In genomic region chr4:135946659-135947301, GRCm38 (mm10) we compare ENCODE assay signal across 8 mouse cellular contexts. TPM values are rescaled to one million over a fixed set of nuclear protein-coding genes. Genes with fewer than 3 reads are reported as not detected.
DNase-seq lines count a peak whose midpoint lies in the region; ATAC-seq lines count a peak whose summit lies in the region.

No protein-coding gene starts in this region.

- peak overlapping the region; percentile 84 for H3K4me3 ChIP-seq in embryonic facial prominence, embryonic 14.5 days (ENCODE audit: low read depth, low read length)
- H3K4me3 ChIP-seq in intestine, embryonic 16.5 days (ENCODE audit: low read length), result peak overlapping the region; percentile 84
- H3K4me3 ChIP-seq in midbrain, embryonic 15.5 days, result peak overlapping the region; percentile 80

- H3K9me3 ChIP-seq in embryonic facial prominence, embryonic 14.5 days (ENCODE audit: control insufficient read depth, low read length), result no peaks in the 10 kb centered on the region
- peaks cover 3% of the 10 kb centered on the region; the same call in 1 of the 2 replicates for H3K9me3 ChIP-seq in intestine, embryonic 16.5 days (ENCODE audit: control insufficient read depth, low read length)
- H3K9me3 ChIP-seq in midbrain, embryonic 15.5 days, result no peaks in the 10 kb centered on the region

- ATAC-seq in cerebellum, adult (ENCODE audit: insufficient number of reproducible peaks, low FRiP score, low TSS enrichment), result no peak
- peak; percentile 12 for ATAC-seq in embryonic facial prominence, embryonic 14.5 days (ENCODE audit: low read depth)
- peak; percentile 23 for ATAC-seq in intestine, embryonic 16.5 days
- peak; percentile 35 for ATAC-seq in midbrain, embryonic 15.5 days (replicated peaks)

- peaks cover 11% of the 10 kb centered on the region for H3K36me3 ChIP-seq in embryonic facial prominence, embryonic 14.5 days (ENCODE audit: control insufficient read depth, insufficient read depth, low read length)
- peaks cover 7% of the 10 kb centered on the region; the same call in 1 of the 2 replicates for H3K36me3 ChIP-seq in intestine, embryonic 16.5 days (ENCODE audit: control insufficient read depth, insufficient read depth, low read length)
- H3K36me3 ChIP-seq in midbrain, embryonic 15.5 days (replicated peaks), result 0 out of 2 replicates have a peak, but pooled peaks cover 1% of the 10 kb centered on the region

- 1% methylated on average over 27 of the region's 28 CpGs for WGBS in embryonic facial prominence, embryonic 14.5 days
- under 1% methylated on average over 28 of the region's 28 CpGs for WGBS in intestine, embryonic 16.5 days
- WGBS in midbrain, embryonic 15.5 days, result 3% methylated on average over 28 of the region's 28 CpGs

- peak overlapping the region; percentile 80 for H3K4me2 ChIP-seq in embryonic facial prominence, embryonic 14.5 days (ENCODE audit: low read depth, low read length)
- H3K4me2 ChIP-seq in intestine, embryonic 16.5 days (ENCODE audit: low read depth, low read length), result peak overlapping the region; percentile 78
- peak overlapping the region; percentile 82 for H3K4me2 ChIP-seq in midbrain, embryonic 15.5 days

- peak overlapping the region; percentile 78 for H3K9ac ChIP-seq in embryonic facial prominence, embryonic 14.5 days (ENCODE audit: low read depth, low read length)
- H3K9ac ChIP-seq in intestine, embryonic 16.5 days (ENCODE audit: low read depth, low read length), result peak overlapping the region; percentile 85
- H3K9ac ChIP-seq in midbrain, embryonic 15.5 days, result peak overlapping the region; percentile 75

- peak overlapping the region; percentile 66 for H3K27ac ChIP-seq in embryonic facial prominence, embryonic 14.5 days (replicated peaks; ENCODE audit: low read depth, low read length)
- H3K27ac ChIP-seq in intestine, embryonic 16.5 days (ENCODE audit: low read length), result peak overlapping the region; percentile 70
- peak overlapping the region; percentile 81 for H3K27ac ChIP-seq in midbrain, embryonic 15.5 days

- peak; percentile 38 to 50 for DNase-seq in cerebellum, postnatal 36 days
- peak; percentile 69 for DNase-seq in 416B (ENCODE audit: low read depth)
- DNase-seq in embryonic facial prominence, embryonic 14.5 days (ENCODE audit: low spot score), result peak; percentile 15
- no peak for DNase-seq in left cerebral cortex, adult 11 months (ENCODE audit: low spot score)
- DNase-seq in urinary bladder, adult 18-20 months (ENCODE audit: low spot score in 2 of 2), result no peak

- H3K4me1 ChIP-seq in embryonic facial prominence, embryonic 14.5 days (ENCODE audit: control insufficient read depth, insufficient read depth, low read length), result peaks cover 11% of the 10 kb centered on the region; the same call in 1 of the 2 replicates
- peaks cover 14% of the 10 kb centered on the region for H3K4me1 ChIP-seq in intestine, embryonic 16.5 days (ENCODE audit: control insufficient read depth, insufficient read depth, low read length)
- peaks cover 22% of the 10 kb centered on the region for H3K4me1 ChIP-seq in midbrain, embryonic 15.5 days

- H3K27me3 ChIP-seq in embryonic facial prominence, embryonic 14.5 days (replicated peaks; ENCODE audit: control insufficient read depth, insufficient read depth, low read length), result no peaks in the 10 kb centered on the region
- H3K27me3 ChIP-seq in intestine, embryonic 16.5 days (replicated peaks; ENCODE audit: control insufficient read depth, insufficient read depth, low read length), result no peaks in the 10 kb centered on the region
- no peaks in the 10 kb centered on the region for H3K27me3 ChIP-seq in midbrain, embryonic 15.5 days (replicated peaks)

RNA-seq across cellular contexts. Expression of gene Hmgcl, which starts 0.5 kb away (rescaled TPM):
- 81.7 and 89.4 TPM in 2 replicates for polyA plus RNA-seq in embryonic facial prominence, embryonic 14.5 days (2014; fragmentation: Nextera tagmentation; extraction: Ambion mirVana)
- polyA plus RNA-seq in intestine, embryonic 16.5 days (2015; fragmentation: Nextera tagmentation; extraction: Ambion mirVana), result 147 and 165 TPM in 2 replicates
- polyA plus RNA-seq in midbrain, embryonic 15.5 days (2015; fragmentation: Nextera tagmentation; extraction: Ambion mirVana), result 57.0 and 63.4 TPM in 2 replicates

RNA-seq across cellular contexts. Expression of gene Gale, which starts 16.7 kb away (rescaled TPM):
- polyA plus RNA-seq in embryonic facial prominence, embryonic 14.5 days (2014; fragmentation: Nextera tagmentation; extraction: Ambion mirVana), result 50.5 and 56.1 TPM in 2 replicates
- polyA plus RNA-seq in intestine, embryonic 16.5 days (2015; fragmentation: Nextera tagmentation; extraction: Ambion mirVana), result 127 and 130 TPM in 2 replicates
- polyA plus RNA-seq in midbrain, embryonic 15.5 days (2015; fragmentation: Nextera tagmentation; extraction: Ambion mirVana), result 41.6 and 44.2 TPM in 2 replicates

RNA-seq across cellular contexts. Expression of gene Lypla2, which starts 25.6 kb away (rescaled TPM):
- 87.6 and 97.8 TPM in 2 replicates for polyA plus RNA-seq in embryonic facial prominence, embryonic 14.5 days (2014; fragmentation: Nextera tagmentation; extraction: Ambion mirVana)
- 111 and 115 TPM in 2 replicates for polyA plus RNA-seq in intestine, embryonic 16.5 days (2015; fragmentation: Nextera tagmentation; extraction: Ambion mirVana)
- polyA plus RNA-seq in midbrain, embryonic 15.5 days (2015; fragmentation: Nextera tagmentation; extraction: Ambion mirVana), result 228 and 233 TPM in 2 replicates

RNA-seq across cellular contexts. Expression of gene Fuca1, which starts 26.2 kb away (rescaled TPM):
- polyA plus RNA-seq in embryonic facial prominence, embryonic 14.5 days (2014; fragmentation: Nextera tagmentation; extraction: Ambion mirVana), result 70.2 and 79.5 TPM in 2 replicates
- polyA plus RNA-seq in intestine, embryonic 16.5 days (2015; fragmentation: Nextera tagmentation; extraction: Ambion mirVana), result 214 and 254 TPM in 2 replicates
- 63.2 and 68.3 TPM in 2 replicates for polyA plus RNA-seq in midbrain, embryonic 15.5 days (2015; fragmentation: Nextera tagmentation; extraction: Ambion mirVana)

RNA-seq across cellular contexts. Expression of gene Pithd1, which starts 40.3 kb away (rescaled TPM):
- polyA plus RNA-seq in embryonic facial prominence, embryonic 14.5 days (2014; fragmentation: Nextera tagmentation; extraction: Ambion mirVana), result 48.3 and 51.4 TPM in 2 replicates
- 41.3 and 47.2 TPM in 2 replicates for polyA plus RNA-seq in intestine, embryonic 16.5 days (2015; fragmentation: Nextera tagmentation; extraction: Ambion mirVana)
- 62.8 and 64.6 TPM in 2 replicates for polyA plus RNA-seq in midbrain, embryonic 15.5 days (2015; fragmentation: Nextera tagmentation; extraction: Ambion mirVana)

Comparison
In these comparisons a context has a peak if more than half of its experiments do, and no peak if none do; other contexts are left out.
1. DNase-seq: peak in cerebellum, postnatal 36 days (2 of 2), 416B (single experiment) and embryonic facial prominence, embryonic 14.5 days (single experiment); none in left cerebral cortex, adult 11 months (single experiment) and urinary bladder, adult 18-20 months (0 of 2).
2. Peak in every context shown above with its lines, with median percentiles within 50 percentile points of each other: H3K27ac ChIP-seq, H3K4me2 ChIP-seq, H3K4me3 ChIP-seq and H3K9ac ChIP-seq.